Mouse (Mus musculus) liver, adult 2 months (tissue): ENCODE measurements around the gene Insig2.

Experiments
- CTCF ChIP-seq: fragments of 200-500 bp; IDR thresholded peaks from 2 replicates; pipeline ENCODE4 v1.5.1; 2011; ENCODE audit warnings: low read depth, low read length, control low read depth
- POLR2A ChIP-seq: fragments of 200-500 bp; IDR thresholded peaks from 2 replicates; pipeline ENCODE4 v1.6.1; 2011; ENCODE audit warnings: low read length, control low read depth; ENCODE audit not compliant: insufficient read depth; ENCODE audit errors: extremely low read depth

- TF ChIP-seq CTCF = no peak
- no peak for TF ChIP-seq POLR2A
Measured at GRCm38 (mm10) chr1:121329391-121329790, 3.0 kb downstream of the Insig2 start.
